Mouse (Mus musculus) gastrocnemius, postnatal 25 days (tissue): ENCODE results near the gene Noc2l. TPM values are rescaled to one million over a fixed set of nuclear protein-coding genes. Genes with fewer than 3 reads are reported as not detected.

Experiments
- DNase-seq: peaks from one replicate; pipeline ENCODE4 v3.0.0; 2022
- long read RNA-seq, 2 experiments: library from polyadenylated mRNA; stranded (forward); transcript quantifications; one replicate each; pipeline ENCODE4 v2.0.0; 2021
- total RNA-seq, 2 experiments: library from RNA; stranded (reverse); gene quantifications; 1 replicate in 1 of 2; 2 replicates in 1 of 2; pipeline ENCODE4 v1.2.3; 2021

Noc2l gene
- 10 to 100 TPM; 26.7 to 27.9 TPM for total RNA-seq
- long read RNA-seq, experiment 1, transcript Noc2l-201 (19 exons, 2,785 nt), result major isoform, 34 of 46 reads
- long read RNA-seq, experiment 1, partial matches to known transcripts, result 7 of 46 reads
- long read RNA-seq, experiment 1, other reads (novel, unspliced or antisense), result 5 of 46 reads
- long read RNA-seq, experiment 2, transcript Noc2l-201 (19 exons, 2,785 nt), result major isoform, 46 of 63 reads
- long read RNA-seq, experiment 2, partial matches to known transcripts, result 11 of 63 reads
- long read RNA-seq, experiment 2, other reads (novel, unspliced or antisense), result 6 of 63 reads

- peak; percentile 89 for DNase-seq
Measured at GRCm38 (mm10) chr4:156235808-156236533, at the start of gene Noc2l. Noc2l (plus strand) TSS chr4:156236010.

GRCm38 (mm10) chr4:156188162-156188810 lies 47.5 kb upstream of the Noc2l start:
- DNase-seq, result no peak

GRCm38 (mm10) chr4:156188811-156189323 lies 46.9 kb upstream of the Noc2l start:
- no peak for DNase-seq

- no peak for DNase-seq
Measured at GRCm38 (mm10) chr4:156192421-156193199, 43.2 kb upstream of the Noc2l start.

GRCm38 (mm10) chr4:156193200-156193590 lies 42.6 kb upstream of the Noc2l start:
- no peak for DNase-seq

GRCm38 (mm10) chr4:156193906-156194305 lies 41.9 kb upstream of the Noc2l start:
- DNase-seq, result no peak

- DNase-seq, result no peak
Measured at GRCm38 (mm10) chr4:156194346-156194745, 41.5 kb upstream of the Noc2l start.

- DNase-seq, result peak; percentile 48
Measured at GRCm38 (mm10) chr4:156195927-156196870, 39.6 kb upstream of the Noc2l start.

GRCm38 (mm10) chr4:156197131-156197828 lies 38.5 kb upstream of the Noc2l start, which contains the start of gene Agrn:
Agrn (minus strand) TSS chr4:156197488.
- peak; percentile 77 for DNase-seq

- peak; percentile 90 for DNase-seq
Measured at GRCm38 (mm10) chr4:156197829-156198205, 38.0 kb upstream of the Noc2l start.

GRCm38 (mm10) chr4:156200623-156201475 lies 35.0 kb upstream of the Noc2l start, which contains the start of gene Isg15:
Isg15 (minus strand) TSS chr4:156200818.
- no peak for DNase-seq

GRCm38 (mm10) chr4:156202462-156202893 lies 33.3 kb upstream of the Noc2l start:
- DNase-seq, result no peak

- DNase-seq, result peak; percentile 81
Measured at GRCm38 (mm10) chr4:156203001-156203412, 32.8 kb upstream of the Noc2l start, which contains the start of gene AW011738. AW011738 (plus strand) TSS chr4:156203304.

- DNase-seq, result no peak
Measured at GRCm38 (mm10) chr4:156203413-156204131, 32.2 kb upstream of the Noc2l start.

GRCm38 (mm10) chr4:156208872-156209271 lies 26.9 kb upstream of the Noc2l start:
- DNase-seq, result no peak

- DNase-seq, result no peak
Measured at GRCm38 (mm10) chr4:156209963-156210635, 25.7 kb upstream of the Noc2l start.

GRCm38 (mm10) chr4:156213134-156213533 lies 22.7 kb upstream of the Noc2l start:
- DNase-seq, result no peak

- peak; percentile 85 for DNase-seq
Measured at GRCm38 (mm10) chr4:156215649-156216048, 20.2 kb upstream of the Noc2l start, which contains the start of gene Perm1. Perm1 (plus strand) TSS chr4:156215868.
